Mouse (Mus musculus): ENCODE data around the gene Defb48. TPM values are rescaled to one million over a fixed set of nuclear protein-coding genes. Genes with fewer than 3 reads are reported as not detected.

Defb48 gene
- polyA plus RNA-seq (2012), result not detected in 2 replicates

DNA sequence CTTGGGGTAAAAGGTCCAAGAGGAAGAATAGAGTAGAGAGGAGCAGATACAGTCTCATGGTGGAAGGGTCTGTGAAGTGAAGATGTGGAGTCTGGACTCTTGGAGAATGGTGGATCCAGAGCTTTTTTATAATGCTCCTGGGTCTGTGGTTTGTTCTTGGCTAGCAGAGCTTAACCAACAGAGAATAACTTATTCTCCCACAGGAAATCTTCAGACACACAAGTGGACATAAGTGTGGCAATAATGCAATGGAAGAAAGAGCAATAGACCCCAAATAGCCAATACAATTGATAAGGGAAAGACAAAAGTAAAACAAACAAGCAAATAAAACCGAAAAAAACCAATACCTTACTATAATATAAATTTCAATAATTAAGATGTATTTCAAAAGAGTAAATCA lies at the start of gene Defb48:
Gene Defb48 (minus strand): TSS at position 101 of the 400 bp plus-strand sequence.

DNA sequence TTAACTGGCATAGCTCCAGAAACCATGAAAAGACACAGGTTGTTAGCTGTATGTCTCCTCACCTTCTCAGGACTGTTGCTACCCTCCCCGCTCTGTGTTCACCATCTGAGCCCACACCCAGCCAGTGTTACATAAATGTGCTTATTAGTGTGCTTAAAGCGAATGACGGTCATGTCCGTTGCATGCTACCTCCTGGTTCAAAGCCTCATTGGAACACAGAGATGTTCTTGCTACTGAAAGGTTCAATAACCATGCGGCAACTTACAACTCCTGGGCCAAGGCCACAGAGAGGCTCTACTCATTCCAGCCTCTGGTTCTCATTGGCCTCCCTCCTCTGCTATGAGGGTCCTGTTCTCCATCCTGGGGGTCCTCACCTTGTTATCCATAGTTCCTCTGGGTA lies 27.2 kb upstream of the Defb48 start, which contains the start of gene Defb43:
Gene Defb43 (plus strand): TSS at position 301 of the 400 bp plus-strand sequence.

DNA sequence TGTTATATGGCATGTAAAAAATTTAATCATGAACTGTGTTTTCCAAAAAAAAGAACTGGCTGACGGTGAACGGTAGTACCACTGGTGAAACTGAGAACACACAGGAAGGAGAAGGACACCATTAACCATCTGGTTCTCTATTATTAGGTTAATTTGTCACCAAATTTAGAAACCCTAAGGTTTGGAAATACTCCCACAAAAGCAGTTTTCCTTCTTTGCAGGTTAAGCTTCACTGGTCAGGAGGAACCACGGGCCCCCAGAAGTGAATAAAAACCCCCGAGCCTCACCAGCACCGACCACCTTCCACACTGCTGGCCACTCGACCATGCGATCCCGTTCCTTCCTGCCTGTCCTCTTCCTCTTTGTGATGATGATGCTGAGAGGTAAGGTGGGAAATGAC lies 13.5 kb upstream of the Defb48 start, which contains the start of gene Defb47:
Gene Defb47 (plus strand): TSS at position 301 of the 400 bp plus-strand sequence.

Other genes starting within 250 kb of the Defb48 start
- 10.0 and 13.0 TPM in 2 replicates for gene Ints6, start 223.3 kb downstream of the Defb48 start, polyA plus RNA-seq (2012)
- 4.6 and 6.1 TPM in 2 replicates for gene Wdfy2, start 146.8 kb downstream of the Defb48 start, polyA plus RNA-seq (2012)
- 0.53 TPM in 1 of 2 replicates, not detected in the other for gene Defb47, start 13.6 kb upstream of the Defb48 start, polyA plus RNA-seq (2012)
- gene Defb43, start 27.3 kb upstream of the Defb48 start, polyA plus RNA-seq (2012), result not detected in 2 replicates
- gene Defb42, start 62.5 kb upstream of the Defb48 start, polyA plus RNA-seq (2012), result not detected in 2 replicates
- not detected in 2 replicates for gene Defb30, start 65.5 kb upstream of the Defb48 start, polyA plus RNA-seq (2012)

Measured in megakaryocyte-erythroid progenitor cell, adult 5 weeks (primary cell).